Mouse (Mus musculus): ENCODE results near the gene Npat. TPM values are rescaled to one million over a fixed set of nuclear protein-coding genes. Genes with fewer than 3 reads are reported as not detected.

The Npat gene
- 19.0 and 20.5 TPM in 2 replicates for polyA plus RNA-seq (2015; fragmentation: Nextera tagmentation; extraction: Ambion mirVana)

DNA sequence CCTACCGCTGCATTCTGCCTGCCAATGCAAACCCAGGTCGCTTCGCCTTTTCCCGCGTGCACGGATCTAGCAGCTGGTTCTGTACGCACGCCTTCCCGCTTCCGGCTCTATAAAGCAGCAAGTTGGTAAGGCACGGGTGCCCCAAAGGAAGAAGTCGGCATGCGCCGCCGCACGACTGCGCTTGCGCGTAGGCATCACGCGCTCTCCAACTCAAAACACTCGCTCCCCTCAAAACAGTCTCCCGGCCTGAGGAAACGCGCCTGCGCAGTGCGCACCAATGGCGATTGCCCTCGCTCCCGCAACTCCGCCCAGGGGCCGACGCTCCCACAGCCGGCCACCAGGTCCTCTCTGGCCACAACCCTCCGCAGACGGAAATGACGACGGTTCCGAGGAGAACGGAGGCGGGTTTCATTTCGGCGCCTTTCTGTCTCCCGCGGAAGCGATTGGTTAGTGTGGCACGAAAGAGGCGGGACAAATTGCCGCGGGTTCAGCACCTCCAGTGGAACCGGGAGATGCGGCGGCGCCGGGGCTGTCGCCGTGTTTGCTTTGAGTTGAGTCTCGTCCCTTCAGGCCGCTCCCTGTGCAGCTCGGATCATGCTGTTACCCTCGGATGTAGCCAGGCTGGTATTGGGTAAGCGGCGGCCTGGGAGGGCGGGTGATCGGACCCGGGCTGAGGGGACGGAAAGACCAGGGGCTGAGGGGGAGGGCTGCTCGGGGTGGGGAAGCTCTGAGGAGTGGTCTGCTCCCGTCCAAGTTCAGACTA, at the start of gene Npat, which contains the start of gene Atm:
Gene Npat (plus strand): TSS at position 490 of the 763 bp plus-strand sequence.
Gene Atm (minus strand): TSS at position 183 of the 763 bp plus-strand sequence.
- peak; percentile 99 for ATAC-seq (ENCODE audit: low FRiP score, low TSS enrichment)
- peak within 1 kb of the TSS; percentile 92 for H3K4me3 ChIP-seq (ENCODE audit: low read length)
- H3K27me3 ChIP-seq (ENCODE audit: insufficient read depth, low read length) = no peaks in the 10 kb centered on the region
- peak within 1 kb of the TSS; percentile 93 for H3K9ac ChIP-seq (replicated peaks; ENCODE audit: low read length)
- H3K9me3 ChIP-seq (ENCODE audit: low read length) = no peaks in the 10 kb centered on the region
- WGBS = under 1% methylated on average over 69 of the region's 69 CpGs
- peak within 1 kb of the TSS; percentile 93 for H3K4me2 ChIP-seq (replicated peaks; ENCODE audit: low read depth, low read length)
- peak within 1 kb of the TSS; percentile 94 for H3K27ac ChIP-seq (ENCODE audit: low read length)
- peaks cover 17% of the 10 kb centered on the region for H3K4me1 ChIP-seq (ENCODE audit: insufficient read depth, low read length)
- H3K36me3 ChIP-seq (ENCODE audit: insufficient read depth, low read length) = 0 out of 2 replicates have a peak, but pooled peaks cover 7% of the 10 kb centered on the region

DNA sequence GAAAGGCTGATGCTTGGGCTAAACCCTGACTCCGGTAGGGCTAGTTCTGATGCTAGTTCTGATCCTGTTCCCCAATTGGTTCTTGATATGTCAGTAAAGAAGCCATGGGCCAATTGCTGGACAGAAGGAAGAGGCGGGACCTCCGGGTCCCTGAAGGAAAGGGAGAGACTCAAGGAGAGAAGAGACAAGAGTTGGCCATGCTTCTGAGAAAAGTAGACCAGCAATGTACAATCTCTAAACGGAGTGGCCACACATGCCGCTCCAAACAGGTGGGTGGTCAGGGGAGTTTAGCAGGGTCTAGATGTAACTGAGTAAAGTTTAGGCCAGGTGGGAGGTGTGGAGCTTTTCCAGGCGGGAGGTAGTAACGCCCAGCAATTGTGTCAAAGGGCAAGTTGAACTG, 28.8 kb upstream of the Npat start:
- H3K4me3 ChIP-seq (ENCODE audit: low read length) = no peak overlapping the region
- WGBS = 93% methylated on average over 7 of the region's 7 CpGs
- no peaks in the 10 kb centered on the region for H3K9me3 ChIP-seq (ENCODE audit: low read length)
- H3K36me3 ChIP-seq (ENCODE audit: insufficient read depth, low read length) = peaks cover 4% of the 10 kb centered on the region; the same call in 1 of the 2 replicates
- no peak overlapping the region for H3K4me2 ChIP-seq (replicated peaks; ENCODE audit: low read depth, low read length)
- H3K9ac ChIP-seq (replicated peaks; ENCODE audit: low read length) = no peak overlapping the region
- ATAC-seq (ENCODE audit: low FRiP score, low TSS enrichment) = no peak
- no peak overlapping the region for H3K27ac ChIP-seq (ENCODE audit: low read length)
- no peaks in the 10 kb centered on the region for H3K27me3 ChIP-seq (ENCODE audit: insufficient read depth, low read length)
- no peaks in the 10 kb centered on the region for H3K4me1 ChIP-seq (ENCODE audit: insufficient read depth, low read length)

DNA sequence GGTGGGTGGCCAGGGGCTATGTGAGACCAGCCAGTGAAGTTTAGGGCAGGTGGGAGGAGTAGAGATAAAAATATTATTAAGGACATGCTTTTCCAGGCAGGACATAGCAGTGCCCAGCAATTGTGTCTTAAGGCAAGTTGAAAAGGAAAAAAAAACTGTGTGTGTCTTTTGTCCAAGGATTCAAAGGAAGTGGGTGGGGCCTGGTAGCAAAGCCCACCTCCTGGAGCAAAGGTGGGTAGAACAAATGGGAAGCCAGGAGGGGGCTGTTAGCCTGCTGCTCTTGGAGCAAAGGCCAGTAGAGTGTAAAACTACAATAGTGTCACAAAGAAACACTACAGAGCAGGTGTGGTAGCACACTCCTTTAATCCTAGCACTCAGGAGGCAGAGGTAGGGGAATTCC, 22.8 kb upstream of the Npat start:
- no peak for ATAC-seq (ENCODE audit: low FRiP score, low TSS enrichment)

DNA sequence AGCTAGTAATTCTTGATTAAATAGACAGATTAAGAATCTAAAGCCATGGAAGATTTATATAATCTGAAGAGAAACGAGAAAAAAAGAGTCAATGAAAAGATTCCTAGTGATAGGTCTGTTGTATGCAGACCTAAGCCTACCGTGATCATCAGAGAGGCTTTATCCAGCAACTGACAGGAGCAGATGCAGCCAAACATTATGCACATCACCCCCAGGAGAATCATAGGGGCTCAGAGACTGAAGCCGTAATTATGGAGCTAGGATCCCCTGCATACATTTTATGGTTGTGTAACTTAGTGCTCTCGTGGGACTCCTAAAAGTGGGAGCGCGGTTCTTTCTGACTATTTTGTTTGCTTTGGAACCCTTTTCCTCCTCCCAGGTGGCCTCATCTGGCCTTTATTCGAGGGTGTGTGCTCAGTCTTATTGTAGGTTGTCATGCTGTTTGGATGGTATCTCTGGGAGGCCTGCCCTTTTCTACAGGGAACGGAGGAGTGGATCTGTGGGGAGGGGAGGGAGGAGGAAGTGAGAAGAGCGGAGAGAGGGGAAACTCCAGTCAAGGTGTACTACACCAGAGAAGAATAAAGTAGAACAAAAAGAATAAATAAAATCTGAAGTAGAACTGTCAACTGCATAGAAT, 19.4 kb upstream of the Npat start:
- WGBS = 54% methylated on average over 9 of the region's 9 CpGs
- no peaks in the 10 kb centered on the region for H3K36me3 ChIP-seq (ENCODE audit: insufficient read depth, low read length)
- H3K4me1 ChIP-seq (ENCODE audit: insufficient read depth, low read length) = peaks cover 5% of the 10 kb centered on the region; the same call in 1 of the 2 replicates
- no peak overlapping the region for H3K9ac ChIP-seq (replicated peaks; ENCODE audit: low read length)
- H3K4me2 ChIP-seq (replicated peaks; ENCODE audit: low read depth, low read length) = no peak overlapping the region
- H3K27me3 ChIP-seq (ENCODE audit: insufficient read depth, low read length) = no peaks in the 10 kb centered on the region
- no peak overlapping the region for H3K27ac ChIP-seq (ENCODE audit: low read length)
- no peak for ATAC-seq (ENCODE audit: low FRiP score, low TSS enrichment)
- no peaks in the 10 kb centered on the region for H3K9me3 ChIP-seq (ENCODE audit: low read length)
- H3K4me3 ChIP-seq (ENCODE audit: low read length) = no peak overlapping the region

More for the DNA sequence above, 22.8 kb upstream of the Npat start:
- Histone ChIP-seq H3K27me3 (ENCODE audit: insufficient read depth, low read length) (no peaks in the 10 kb centered on the region), H3K9ac (replicated peaks; ENCODE audit: low read length) (no peak overlapping the region), H3K4me3 (ENCODE audit: low read length) (no peak overlapping the region), H3K9me3 (ENCODE audit: low read length) (no peaks in the 10 kb centered on the region), H3K27ac (ENCODE audit: low read length) (no peak overlapping the region), H3K36me3 (ENCODE audit: insufficient read depth, low read length) (no peaks in the 10 kb centered on the region), H3K4me1 (ENCODE audit: insufficient read depth, low read length) (peaks cover 5% of the 10 kb centered on the region; the same call in 1 of the 2 replicates), H3K4me2 (replicated peaks; ENCODE audit: low read depth, low read length) (no peak overlapping the region)

DNA sequence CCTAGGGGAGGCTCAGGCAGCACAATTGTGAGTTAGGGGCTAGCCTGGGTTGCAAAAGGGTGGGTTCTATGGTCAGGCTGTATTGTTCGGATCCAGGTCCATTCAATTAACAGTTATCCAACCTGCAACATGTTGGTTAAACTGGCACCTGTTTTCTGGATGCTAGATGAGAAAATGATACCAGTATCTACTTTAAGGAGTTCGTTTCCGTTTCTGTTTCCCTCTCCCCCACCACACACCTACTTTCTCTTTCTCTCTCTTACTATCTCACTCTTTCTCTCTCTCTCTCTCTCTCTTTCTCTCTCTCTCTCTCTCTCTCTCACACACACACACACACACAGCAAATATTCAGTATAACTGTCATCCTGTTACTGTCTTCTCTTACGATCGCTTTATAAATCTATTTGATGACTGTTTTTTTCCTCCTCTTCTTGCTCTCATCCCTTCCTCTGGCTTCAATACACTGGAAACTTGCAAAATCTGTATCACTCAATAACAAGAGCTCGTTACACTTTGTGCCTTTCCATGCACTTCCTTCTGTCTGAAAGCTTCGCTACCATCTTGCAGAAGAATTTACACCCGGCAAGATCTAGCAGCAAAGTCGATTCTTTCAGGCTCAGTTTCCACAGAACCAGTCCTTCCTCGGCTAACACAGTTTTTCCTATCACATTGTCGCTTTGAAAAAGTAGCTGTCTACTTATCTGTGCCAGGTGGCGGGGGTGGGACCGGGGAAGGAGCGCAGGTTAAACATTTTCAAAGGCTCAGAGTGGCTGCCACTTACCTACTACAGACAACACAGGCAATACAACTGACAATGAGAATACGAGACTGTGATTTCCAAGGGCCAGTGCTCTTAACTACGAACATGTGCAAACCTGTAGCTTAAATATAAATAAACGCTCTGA, 1.2 kb upstream of the Npat start:
- Histone ChIP-seq H3K4me3 (ENCODE audit: low read length) (peak overlapping the region; percentile 92), H3K4me1 (ENCODE audit: insufficient read depth, low read length) (peaks cover 17% of the 10 kb centered on the region), H3K4me2 (replicated peaks; ENCODE audit: low read depth, low read length) (peak overlapping the region; percentile 93), H3K36me3 (ENCODE audit: insufficient read depth, low read length) (peaks cover 11% of the 10 kb centered on the region; the same call in 1 of the 2 replicates), H3K27ac (ENCODE audit: low read length) (peak overlapping the region; percentile 79), H3K9ac (replicated peaks; ENCODE audit: low read length) (peak overlapping the region; percentile 74), H3K27me3 (ENCODE audit: insufficient read depth, low read length) (no peaks in the 10 kb centered on the region), H3K9me3 (ENCODE audit: low read length) (no peaks in the 10 kb centered on the region)
- 9% methylated on average over 17 of the region's 17 CpGs for WGBS
- ATAC-seq (ENCODE audit: low FRiP score, low TSS enrichment) = no peak

DNA sequence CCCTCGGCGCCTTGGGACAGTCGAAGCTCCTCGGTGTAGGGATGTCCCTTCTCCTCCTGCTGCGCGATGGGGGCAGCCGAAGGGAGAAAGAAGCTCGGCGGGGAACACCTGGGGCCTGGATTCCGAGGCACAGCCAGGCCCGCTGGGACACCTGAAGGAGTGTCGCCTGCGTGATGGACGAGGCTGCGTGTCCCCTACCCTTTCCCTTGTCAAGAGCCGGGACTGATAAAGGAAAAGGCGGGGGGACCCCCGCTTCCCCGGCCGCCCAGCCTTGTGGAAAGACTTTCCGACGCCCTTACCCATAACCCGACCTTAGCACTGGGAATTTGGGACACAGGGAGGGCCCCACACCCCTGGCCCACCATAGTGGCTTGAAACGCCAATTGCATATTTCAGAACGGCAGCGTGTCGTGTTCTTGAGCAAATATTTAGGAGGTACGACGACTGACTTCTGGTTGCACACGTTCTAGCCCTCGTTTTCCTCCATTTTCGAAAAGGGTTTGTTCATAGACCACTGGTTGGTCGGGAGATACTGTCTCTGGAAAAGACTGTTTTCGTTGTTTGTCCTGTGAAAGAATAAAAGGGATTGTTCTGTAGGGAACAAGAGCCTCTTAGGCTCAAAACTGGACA, 604 bp downstream of the Npat start:
- no peaks in the 10 kb centered on the region for H3K9me3 ChIP-seq (ENCODE audit: low read length)
- H3K27ac ChIP-seq (ENCODE audit: low read length) = peak overlapping the region; percentile 94
- H3K4me1 ChIP-seq (ENCODE audit: insufficient read depth, low read length) = peaks cover 17% of the 10 kb centered on the region
- H3K9ac ChIP-seq (replicated peaks; ENCODE audit: low read length) = peak overlapping the region; percentile 93
- peak overlapping the region; percentile 92 for H3K4me3 ChIP-seq (ENCODE audit: low read length)
- H3K36me3 ChIP-seq (ENCODE audit: insufficient read depth, low read length) = 0 out of 2 replicates have a peak, but pooled peaks cover 7% of the 10 kb centered on the region
- WGBS = under 1% methylated on average over 32 of the region's 34 CpGs
- H3K4me2 ChIP-seq (replicated peaks; ENCODE audit: low read depth, low read length) = peak overlapping the region; percentile 57
- H3K27me3 ChIP-seq (ENCODE audit: insufficient read depth, low read length) = no peaks in the 10 kb centered on the region
- ATAC-seq (ENCODE audit: low FRiP score, low TSS enrichment) = no peak

DNA sequence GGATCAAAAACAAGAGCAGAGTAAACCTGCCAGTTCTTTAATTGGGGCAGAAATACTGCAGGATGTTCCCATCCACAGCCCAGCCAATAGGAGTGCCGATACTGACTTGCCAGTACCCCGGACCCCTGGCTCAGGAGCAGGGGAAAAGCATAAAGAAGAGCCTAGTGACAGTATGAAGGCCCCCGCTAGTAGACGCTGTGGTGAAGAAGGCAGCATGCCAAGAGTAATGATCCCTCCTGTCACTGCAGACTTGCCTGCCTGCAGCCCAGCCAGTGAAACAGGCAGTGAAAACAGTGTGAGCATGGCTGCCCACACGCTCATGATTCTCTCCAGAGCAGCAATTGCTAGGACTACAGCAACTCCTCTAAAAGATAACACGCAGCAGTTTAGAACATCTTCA, 33.8 kb downstream of the Npat start:
- WGBS = 68% methylated on average over 6 of the region's 6 CpGs

DNA sequence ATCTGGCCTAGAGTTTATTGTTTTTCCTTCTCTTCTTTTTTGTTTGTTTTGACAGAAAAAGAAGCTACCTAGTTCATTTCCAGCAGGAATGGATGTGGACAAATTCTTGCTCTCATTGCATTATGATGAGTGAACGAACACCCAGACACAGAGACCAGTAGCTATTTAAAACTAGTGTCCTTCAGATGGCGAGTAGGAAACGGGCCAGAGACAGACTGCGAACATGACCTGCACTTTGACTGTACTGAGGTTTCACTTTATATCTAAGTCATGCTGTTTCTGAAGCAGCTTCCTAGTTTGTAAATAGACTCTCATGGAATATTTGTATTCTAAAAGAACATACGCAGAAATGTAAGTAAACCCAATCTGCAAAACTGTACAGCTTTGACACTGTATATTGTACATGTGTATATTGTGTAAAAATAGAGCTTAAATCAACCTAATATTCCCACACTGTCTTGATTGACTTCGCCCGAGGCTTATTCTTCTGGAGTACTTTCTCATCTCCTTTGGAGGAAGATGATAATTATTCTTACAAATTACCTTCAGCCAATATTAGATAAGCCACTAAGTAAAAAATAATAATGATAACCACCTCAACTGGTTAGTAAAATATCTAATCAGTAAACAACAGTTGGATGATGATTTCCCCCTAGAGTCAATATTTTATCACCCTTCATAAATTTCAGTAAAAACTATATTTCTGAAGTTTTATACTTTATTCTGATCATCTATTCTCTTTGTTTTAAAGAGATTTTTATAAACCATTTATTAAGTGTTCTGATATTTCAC, 35.9 kb downstream of the Npat start:
- no peak overlapping the region for H3K27ac ChIP-seq (ENCODE audit: low read length)
- no peaks in the 10 kb centered on the region for H3K4me1 ChIP-seq (ENCODE audit: insufficient read depth, low read length)
- H3K4me2 ChIP-seq (replicated peaks; ENCODE audit: low read depth, low read length) = no peak overlapping the region
- H3K9me3 ChIP-seq (ENCODE audit: low read length) = no peaks in the 10 kb centered on the region
- no peaks in the 10 kb centered on the region for H3K27me3 ChIP-seq (ENCODE audit: insufficient read depth, low read length)
- H3K4me3 ChIP-seq (ENCODE audit: low read length) = no peak overlapping the region
- H3K36me3 ChIP-seq (ENCODE audit: insufficient read depth, low read length) = peaks cover 39% of the 10 kb centered on the region
- no peak for ATAC-seq (ENCODE audit: low FRiP score, low TSS enrichment)
- 91% methylated on average over 7 of the region's 7 CpGs for WGBS
- H3K9ac ChIP-seq (replicated peaks; ENCODE audit: low read length) = no peak overlapping the region

More for the DNA sequence above, 33.8 kb downstream of the Npat start:
- Histone ChIP-seq H3K9me3 (ENCODE audit: low read length) (no peaks in the 10 kb centered on the region), H3K27ac (ENCODE audit: low read length) (no peak overlapping the region), H3K4me2 (replicated peaks; ENCODE audit: low read depth, low read length) (no peak overlapping the region), H3K27me3 (ENCODE audit: insufficient read depth, low read length) (no peaks in the 10 kb centered on the region), H3K4me3 (ENCODE audit: low read length) (no peak overlapping the region), H3K9ac (replicated peaks; ENCODE audit: low read length) (no peak overlapping the region), H3K4me1 (ENCODE audit: insufficient read depth, low read length) (no peaks in the 10 kb centered on the region), H3K36me3 (ENCODE audit: insufficient read depth, low read length) (peaks cover 50% of the 10 kb centered on the region)
- ATAC-seq (ENCODE audit: low FRiP score, low TSS enrichment) = no peak
